Mouse (Mus musculus): ENCODE measurements around the gene Asic2. TPM values are rescaled to one million over a fixed set of nuclear protein-coding genes. Genes with fewer than 3 reads are reported as not detected.

The Asic2 gene
- total RNA-seq, 2 experiments from 2014 or later: 0.11 to 0.31 TPM

GRCm38 (mm10) chr11:81964561-81964960 is 3.7 kb downstream of the Asic2 start:
- no peak for DNase-seq (ENCODE audit: low spot score)

- no peak for DNase-seq (ENCODE audit: low spot score)
Measured at GRCm38 (mm10) chr11:81954398-81954797, 13.9 kb downstream of the Asic2 start.

GRCm38 (mm10) chr11:81948021-81948420 is 20.2 kb downstream of the Asic2 start:
- DNase-seq (ENCODE audit: low spot score): no peak

GRCm38 (mm10) chr11:81942167-81942566 is 26.1 kb downstream of the Asic2 start:
- DNase-seq (ENCODE audit: low spot score): peak; percentile 46

- peak; percentile 41 for DNase-seq (ENCODE audit: low spot score)
Measured at GRCm38 (mm10) chr11:81940988-81941387, 27.3 kb downstream of the Asic2 start.

GRCm38 (mm10) chr11:81937516-81937915 is 30.7 kb downstream of the Asic2 start:
- no peak for DNase-seq (ENCODE audit: low spot score)

GRCm38 (mm10) chr11:81926393-81926792 is 41.9 kb downstream of the Asic2 start:
- DNase-seq (ENCODE audit: low spot score): no peak

- DNase-seq (ENCODE audit: low spot score): no peak
Measured at GRCm38 (mm10) chr11:81923626-81924025, 44.6 kb downstream of the Asic2 start.

- DNase-seq (ENCODE audit: low spot score): no peak
Measured at GRCm38 (mm10) chr11:81923096-81923495, 45.2 kb downstream of the Asic2 start.

GRCm38 (mm10) chr11:81915501-81915900 is 52.8 kb downstream of the Asic2 start:
- no peak for DNase-seq (ENCODE audit: low spot score)

- no peak for DNase-seq (ENCODE audit: low spot score)
Measured at GRCm38 (mm10) chr11:81913071-81913470, 55.2 kb downstream of the Asic2 start.

- DNase-seq (ENCODE audit: low spot score): no peak
Measured at GRCm38 (mm10) chr11:81909397-81909894, 58.8 kb downstream of the Asic2 start.

- no peak for DNase-seq (ENCODE audit: low spot score)
Measured at GRCm38 (mm10) chr11:81908760-81909159, 59.5 kb downstream of the Asic2 start.

GRCm38 (mm10) chr11:81902318-81902717 is 65.9 kb downstream of the Asic2 start:
- DNase-seq (ENCODE audit: low spot score): no peak

- no peak for DNase-seq (ENCODE audit: low spot score)
Measured at GRCm38 (mm10) chr11:81897547-81898354, 70.5 kb downstream of the Asic2 start.

- no peak for DNase-seq (ENCODE audit: low spot score)
Measured at GRCm38 (mm10) chr11:81896511-81896910, 71.7 kb downstream of the Asic2 start.

GRCm38 (mm10) chr11:81871506-81872213 is 96.6 kb downstream of the Asic2 start:
- no peak for DNase-seq (ENCODE audit: low spot score)

- DNase-seq (ENCODE audit: low spot score): no peak
Measured at GRCm38 (mm10) chr11:81865661-81866382, 102.4 kb downstream of the Asic2 start.

GRCm38 (mm10) chr11:81860250-81860972 is 107.8 kb downstream of the Asic2 start, which contains the start of gene 5530401A14Rik:
5530401A14Rik (plus strand) TSS chr11:81860673.
- DNase-seq (ENCODE audit: low spot score): no peak

- DNase-seq (ENCODE audit: low spot score): no peak
Measured at GRCm38 (mm10) chr11:81847773-81848490, 120.3 kb downstream of the Asic2 start.

GRCm38 (mm10) chr11:81845686-81846036 is 122.6 kb downstream of the Asic2 start:
- no peak for DNase-seq (ENCODE audit: low spot score)
